Mouse (Mus musculus): Measurements from ENCODE around the gene Cpd.

DNA sequence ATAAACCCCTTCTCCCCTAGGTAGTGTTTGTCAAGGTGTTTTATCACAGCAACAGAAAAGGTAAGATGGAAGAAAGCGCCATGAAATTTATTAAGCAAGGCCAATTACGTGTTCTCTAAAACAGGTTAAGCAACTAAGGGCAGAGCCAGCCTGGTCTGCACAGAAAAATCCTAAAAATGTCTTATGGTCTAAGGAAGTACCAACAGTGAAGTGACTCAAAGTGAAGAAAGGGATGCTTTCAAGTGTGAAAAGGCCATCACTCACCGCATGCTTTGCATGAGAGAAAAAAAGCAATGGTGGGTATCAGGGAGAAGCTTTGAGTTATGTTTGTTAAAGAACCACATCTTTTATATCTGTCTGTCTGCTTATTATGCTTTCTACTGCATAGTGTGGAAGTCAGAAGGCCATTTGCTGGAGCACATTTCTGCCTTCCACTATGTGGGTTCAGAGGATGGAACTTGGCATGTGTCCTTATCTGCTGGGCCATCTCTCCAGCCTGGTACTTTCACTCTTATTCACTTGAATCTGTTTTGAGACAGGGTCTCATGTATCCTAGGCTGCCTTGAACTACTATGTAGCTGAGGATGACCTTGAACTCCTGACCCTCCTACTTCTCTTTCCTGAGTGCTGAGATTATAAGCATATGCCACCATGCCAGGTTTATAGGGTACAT is 39.7 kb downstream of the Cpd start:
- TF ChIP-seq ETS1 (conservative IDR thresholded peaks at IDR 0.05; ENCODE audit: low read depth, low read length) = peak; percentile 95
- peak; percentile 91 for TF ChIP-seq MAFK (IDR thresholded peaks at IDR 0.05; ENCODE audit: insufficient replicate concordance, low read length)
- peak; percentile 85 for TF ChIP-seq TCF12 (IDR thresholded peaks at IDR 0.05; ENCODE audit: low read depth, low read length)
- no peak for TF ChIP-seq CTCF (conservative IDR thresholded peaks at IDR 0.05 in 1 of 2, IDR thresholded peaks at IDR 0.05 in 1 of 2; ENCODE audit: low read depth in 2 of 2, low read length in 2 of 2)
- TF ChIP-seq USF2 (conservative IDR thresholded peaks at IDR 0.05; ENCODE audit: low read depth, low read length) = no peak

Measured in CH12.LX (cell line).